Mouse (Mus musculus) cortical plate, adult 2 months (tissue): Measurements from ENCODE around the gene Mad1l1.

ENCODE experiments used
- CTCF ChIP-seq: fragments of 200-500 bp; IDR thresholded peaks from 2 replicates; pipeline ENCODE4 v1.5.1; 2011; ENCODE audit warnings: mild to moderate bottlenecking, control low read depth, low read length; ENCODE audit not compliant: insufficient read depth; ENCODE audit errors: extremely low read depth
- POLR2A ChIP-seq: fragments of 200-500 bp; IDR thresholded peaks from 2 replicates; pipeline ENCODE4 v1.6.1; 2011; ENCODE audit warnings: mild to moderate bottlenecking, low read length, control low read depth; ENCODE audit not compliant: insufficient read depth; ENCODE audit errors: extremely low read depth

GRCm38 (mm10) chr5:140025301-140025700, 296.1 kb downstream of the Mad1l1 start:
- TF ChIP-seq CTCF = no peak
- TF ChIP-seq POLR2A = no peak
